Mouse (Mus musculus) frontal cortex, adult (tissue): ENCODE measurements around the gene Pon1.

Source experiments
- ATAC-seq: cut with Nextera tagmentation; 2 replicates; pipeline ENCODE4 v1.9.2; 2017; ENCODE audit warnings: mild to moderate bottlenecking, moderate library complexity, mixed read lengths; ENCODE audit not compliant: low TSS enrichment

The Pon1 gene

DNA sequence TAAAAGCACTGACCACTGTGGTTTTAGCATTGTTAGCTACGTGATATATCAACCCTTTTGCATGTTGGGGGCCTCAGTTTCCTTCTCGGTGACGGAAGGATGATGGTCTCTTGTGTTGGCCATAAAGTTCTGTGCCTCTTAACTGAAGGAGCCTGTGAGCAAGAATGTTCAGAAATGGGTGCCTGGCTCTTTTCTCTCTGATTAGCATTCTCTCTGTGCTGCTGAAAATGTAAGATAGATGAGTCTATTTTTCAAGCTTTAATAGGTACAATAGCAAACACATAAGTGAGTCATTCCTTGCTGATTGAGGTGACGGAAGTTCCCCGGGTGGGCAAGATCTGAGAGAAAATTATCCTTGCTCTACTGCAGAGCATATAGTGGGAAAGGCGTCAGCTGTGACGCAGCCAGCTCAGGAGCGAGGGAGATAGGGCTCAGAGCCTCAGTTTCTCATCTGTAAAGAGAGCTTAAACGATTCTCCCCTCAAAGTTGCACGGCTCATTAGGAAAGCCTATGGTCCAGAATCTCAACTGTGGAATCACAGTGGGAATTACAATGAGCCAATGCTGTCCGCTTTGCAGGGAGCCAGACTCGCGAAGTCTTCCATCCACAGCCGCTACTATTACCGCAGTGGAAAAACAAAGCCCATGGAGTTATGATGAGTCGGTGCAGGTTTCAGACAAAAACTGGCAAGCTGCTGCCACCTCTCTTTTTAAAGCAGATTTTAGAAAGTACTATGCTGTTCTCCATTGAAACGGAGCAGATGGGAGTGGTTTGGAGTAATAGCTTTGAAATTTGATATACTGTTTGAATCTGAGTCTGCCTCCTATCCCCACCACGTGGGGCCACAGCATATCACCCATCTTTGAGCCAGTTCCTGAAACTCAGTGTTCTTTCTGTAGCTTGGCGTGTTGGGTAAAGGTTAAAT, 15.5 kb downstream of the Pon1 start:
- peak; percentile 92 for ATAC-seq

DNA sequence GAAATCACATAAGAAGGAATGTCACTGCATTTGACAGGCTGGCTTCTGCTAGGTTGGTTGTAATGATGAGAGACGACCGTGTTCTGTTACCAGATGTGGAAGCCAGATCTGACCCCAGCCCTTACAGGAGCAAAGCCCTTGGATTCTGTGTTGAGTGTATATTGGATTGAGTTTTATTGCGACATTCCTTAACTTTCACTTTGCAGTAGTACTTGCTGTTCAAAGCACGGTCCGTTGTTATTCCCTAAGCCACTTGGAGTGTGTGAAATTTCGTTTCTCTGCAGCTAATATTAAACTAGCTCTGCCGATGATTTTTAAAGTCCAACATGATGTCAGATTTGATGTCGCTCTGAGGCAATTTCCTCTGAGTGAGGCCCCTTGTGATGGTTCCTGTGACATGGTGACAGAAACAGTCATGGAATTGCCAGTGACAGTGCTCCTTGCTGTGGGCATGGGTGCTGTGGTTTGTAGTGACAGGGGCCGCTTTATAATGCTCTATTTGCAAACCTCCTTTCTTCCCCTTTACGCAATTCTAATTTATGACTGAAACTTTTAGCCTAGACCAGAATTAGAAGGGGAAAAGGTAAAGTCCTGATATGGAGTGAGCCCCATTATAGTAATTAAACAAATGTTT, 19.4 kb downstream of the Pon1 start:
- no peak for ATAC-seq

DNA sequence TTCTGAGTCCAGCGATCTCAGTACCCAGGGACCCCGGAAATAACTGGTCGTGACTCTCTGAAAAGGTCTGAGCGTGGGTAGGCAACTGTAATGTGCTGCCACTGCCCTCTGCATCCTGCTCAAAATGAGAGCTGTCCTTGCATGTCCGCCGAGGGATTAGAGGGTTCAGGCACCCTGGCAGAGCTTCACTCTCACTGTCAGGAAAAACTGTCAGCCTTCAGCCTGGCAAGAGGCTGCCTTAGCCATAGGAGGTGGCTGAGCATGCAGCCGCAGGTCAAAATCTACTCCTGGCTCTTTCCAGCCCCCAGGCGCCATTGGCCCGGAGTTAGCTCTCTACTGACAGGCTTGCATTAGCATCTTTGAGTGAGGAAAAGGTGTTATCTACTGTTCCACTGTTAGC, 21.2 kb downstream of the Pon1 start:
- ATAC-seq = no peak

DNA sequence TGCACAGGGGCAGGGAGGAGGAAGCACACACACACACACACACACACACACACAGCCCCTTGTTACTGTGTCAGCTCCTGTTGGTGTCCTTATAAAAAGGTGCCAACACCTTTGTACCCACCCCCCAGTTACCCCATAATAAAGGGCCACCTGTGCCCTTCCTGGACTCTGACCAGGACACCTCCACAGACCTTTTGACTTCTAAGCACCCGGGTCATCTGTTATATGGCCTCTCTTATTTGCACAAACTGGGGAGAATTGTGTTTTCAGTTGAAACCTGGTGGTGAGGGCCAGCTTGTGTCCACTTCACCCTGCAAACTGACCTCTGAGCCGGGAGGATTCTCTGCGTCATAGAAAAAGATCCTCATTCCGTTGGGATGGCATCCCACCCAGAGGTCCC, 22.3 kb downstream of the Pon1 start:
- no peak for ATAC-seq

DNA sequence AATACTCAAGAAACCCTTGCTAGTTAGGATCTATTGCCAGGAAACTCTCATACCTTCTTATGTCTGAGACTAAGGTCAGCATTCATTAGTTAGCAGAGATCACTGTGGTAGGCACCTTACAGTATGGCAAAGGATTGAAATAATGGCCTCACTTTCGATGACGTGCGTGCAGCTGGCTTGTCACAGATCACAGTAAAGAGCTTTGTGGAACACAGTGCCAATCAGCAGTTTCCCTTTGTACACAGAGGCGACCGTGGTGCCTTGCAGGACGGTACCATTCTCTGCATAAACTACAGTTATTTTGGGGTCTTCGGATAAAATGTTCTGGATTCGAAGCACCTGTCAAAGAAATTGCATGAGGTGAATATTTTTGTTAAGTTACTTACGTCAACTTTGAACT, 25.6 kb downstream of the Pon1 start:
- peak; percentile 39; the same call in 1 of the 2 replicates for ATAC-seq

DNA sequence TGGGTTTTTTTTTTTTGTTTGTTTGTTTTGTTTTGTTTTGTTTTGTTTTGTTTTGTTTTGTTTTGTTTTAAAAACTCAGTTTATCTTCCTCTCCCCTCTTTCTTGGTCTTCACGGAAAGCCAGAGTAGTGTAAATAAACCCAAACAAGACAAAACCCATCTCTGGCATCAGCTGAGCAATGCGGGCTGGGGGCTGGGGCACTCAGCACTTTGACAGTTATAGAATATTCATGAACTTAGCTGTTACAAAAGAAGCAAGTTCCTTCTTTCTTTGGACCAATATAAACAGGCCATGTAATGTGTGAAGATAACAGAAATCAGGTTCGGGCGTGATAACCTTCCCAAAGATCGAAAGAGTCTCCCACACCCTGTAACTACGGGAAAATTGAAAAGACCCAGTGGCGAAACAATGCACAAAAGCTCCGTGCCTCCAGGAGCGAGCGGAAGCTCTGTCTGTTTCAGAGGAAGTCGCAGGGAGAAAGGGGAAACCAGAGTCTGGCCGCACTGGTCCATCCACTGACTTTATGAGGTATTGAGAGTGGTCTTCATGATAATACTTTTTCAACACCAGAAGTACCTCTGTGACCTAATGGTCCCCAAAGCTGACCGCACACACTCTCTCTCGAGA, 26.6 kb downstream of the Pon1 start:
- no peak; the same call in 1 of the 2 replicates for ATAC-seq

DNA sequence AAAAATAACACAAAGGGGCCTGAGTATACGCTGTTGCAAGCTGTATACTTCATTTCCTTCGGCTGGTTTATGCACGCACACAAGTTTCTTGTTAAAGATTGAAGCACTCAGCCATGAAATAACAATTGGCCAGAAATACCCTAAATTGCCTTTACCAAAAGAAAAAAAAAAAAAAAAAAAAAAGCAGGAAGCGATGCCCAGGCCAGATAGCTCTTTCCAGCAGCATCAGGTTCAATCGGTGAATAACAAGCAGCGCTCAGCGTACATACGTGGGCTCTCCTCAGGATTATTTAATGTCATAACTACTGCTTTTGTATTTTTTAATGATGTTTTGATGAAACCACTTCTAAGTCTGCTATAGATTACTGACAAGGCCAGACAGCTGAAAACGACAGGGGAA, 28.9 kb downstream of the Pon1 start:
- ATAC-seq = no peak

DNA sequence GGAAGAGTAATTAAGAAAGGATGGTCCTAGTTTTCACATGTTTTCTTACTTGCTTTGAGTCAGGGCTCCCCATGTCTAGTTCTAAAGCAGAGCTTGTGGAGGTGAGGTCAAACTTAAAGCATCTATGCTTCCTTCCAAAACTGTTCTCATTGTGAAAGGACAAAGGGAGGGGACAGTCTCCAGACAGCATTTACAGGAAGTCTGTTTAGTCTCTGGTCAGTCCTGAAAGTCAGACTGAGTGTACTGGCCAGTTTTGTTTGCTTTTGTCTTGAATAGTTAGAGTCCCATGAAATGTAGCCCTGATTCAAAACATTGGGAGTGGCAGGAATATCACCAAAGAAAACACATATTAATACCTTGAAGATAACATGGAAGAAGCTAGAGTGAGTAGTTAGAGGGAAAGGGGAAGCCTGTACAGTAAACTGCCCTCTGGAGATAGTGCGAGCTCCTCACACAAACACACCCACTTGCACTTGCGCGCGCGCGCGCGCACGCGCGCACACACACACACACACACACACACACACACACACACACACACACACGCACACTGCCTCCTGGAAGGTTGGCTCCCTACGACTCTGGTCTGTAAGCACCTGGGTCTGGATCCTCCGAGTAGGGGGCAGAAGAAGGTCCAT, 30.1 kb downstream of the Pon1 start:
- ATAC-seq = no peak

DNA sequence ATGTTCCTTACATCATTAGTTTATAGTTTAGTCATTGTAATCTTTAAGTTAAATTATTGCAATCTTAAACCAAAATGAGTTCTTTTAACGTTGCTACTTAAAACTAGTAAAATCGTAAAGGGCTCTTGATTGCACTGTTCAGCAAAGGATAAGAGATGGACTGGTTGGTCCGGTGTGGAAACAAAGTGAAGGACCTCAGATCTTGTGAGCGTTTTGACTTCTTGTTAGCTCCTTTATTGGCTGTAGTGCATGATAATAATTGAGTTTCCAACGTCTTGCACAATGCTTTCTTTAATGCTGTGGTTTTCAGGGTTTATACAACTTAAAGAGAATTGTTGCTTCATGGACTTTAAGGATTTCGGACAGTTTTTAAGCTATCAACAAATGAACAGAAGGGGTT, 31.7 kb downstream of the Pon1 start:
- ATAC-seq = no peak

DNA sequence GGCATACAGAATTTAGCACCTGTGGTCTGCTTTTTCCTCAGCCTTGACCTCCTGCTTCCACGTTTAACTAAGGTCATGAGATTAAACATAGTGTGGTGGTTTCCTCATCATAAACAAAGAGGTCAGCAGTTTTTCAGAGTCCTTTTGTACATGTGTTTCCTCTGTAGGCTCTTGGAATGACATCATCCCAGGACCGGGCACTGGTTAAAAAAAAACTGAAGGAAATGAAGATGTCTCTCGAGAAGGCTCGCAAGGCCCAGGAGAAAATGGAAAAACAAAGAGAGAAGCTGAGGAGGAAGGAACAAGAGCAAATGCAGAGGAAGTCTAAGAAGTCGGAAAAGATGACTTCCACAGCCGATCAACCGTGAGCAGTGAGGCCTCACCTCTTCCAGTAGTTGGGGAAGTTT, 34.4 kb downstream of the Pon1 start:
- no peak for ATAC-seq

DNA sequence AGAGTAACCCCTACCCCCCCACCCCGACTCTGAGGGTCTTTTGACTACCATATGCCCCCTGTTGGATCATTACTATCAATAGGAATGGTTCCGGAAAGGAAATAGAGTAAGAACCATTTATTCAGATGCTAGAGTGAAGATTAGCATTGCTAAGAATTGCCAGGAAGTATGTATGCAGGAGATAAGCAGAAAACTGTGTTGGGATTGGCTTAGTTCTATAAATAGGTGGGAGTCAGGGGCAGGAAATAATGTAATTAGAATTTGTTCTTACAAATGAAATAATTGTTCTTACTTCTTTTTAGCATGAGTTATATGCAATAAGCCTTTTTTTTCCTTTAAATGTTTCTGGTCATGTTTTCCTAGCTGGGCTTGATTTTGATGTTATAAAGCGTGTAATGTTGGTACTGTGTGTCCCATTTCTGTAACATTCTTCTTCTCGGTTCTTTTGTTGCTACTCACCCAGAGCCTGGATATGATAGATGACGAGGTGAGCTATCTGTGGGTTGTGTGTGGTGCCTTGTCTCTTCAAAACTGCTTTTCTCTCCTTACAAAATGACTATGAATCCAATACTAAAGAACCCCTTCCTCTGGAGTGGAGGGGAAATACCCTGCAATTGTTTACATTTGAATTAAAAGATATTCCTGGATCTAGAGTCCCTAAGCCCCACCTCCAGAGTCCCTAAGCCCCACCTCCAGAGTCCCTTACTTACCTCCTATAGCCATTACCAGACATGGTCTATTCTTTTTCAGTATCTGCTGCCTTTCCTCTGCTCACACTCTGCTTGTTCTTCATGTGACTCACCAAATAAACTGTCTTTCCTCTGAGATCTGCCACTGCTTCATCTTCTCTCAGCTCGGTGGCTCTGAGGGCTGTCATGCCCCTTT, 37.0 kb downstream of the Pon1 start:
- ATAC-seq = no peak

DNA sequence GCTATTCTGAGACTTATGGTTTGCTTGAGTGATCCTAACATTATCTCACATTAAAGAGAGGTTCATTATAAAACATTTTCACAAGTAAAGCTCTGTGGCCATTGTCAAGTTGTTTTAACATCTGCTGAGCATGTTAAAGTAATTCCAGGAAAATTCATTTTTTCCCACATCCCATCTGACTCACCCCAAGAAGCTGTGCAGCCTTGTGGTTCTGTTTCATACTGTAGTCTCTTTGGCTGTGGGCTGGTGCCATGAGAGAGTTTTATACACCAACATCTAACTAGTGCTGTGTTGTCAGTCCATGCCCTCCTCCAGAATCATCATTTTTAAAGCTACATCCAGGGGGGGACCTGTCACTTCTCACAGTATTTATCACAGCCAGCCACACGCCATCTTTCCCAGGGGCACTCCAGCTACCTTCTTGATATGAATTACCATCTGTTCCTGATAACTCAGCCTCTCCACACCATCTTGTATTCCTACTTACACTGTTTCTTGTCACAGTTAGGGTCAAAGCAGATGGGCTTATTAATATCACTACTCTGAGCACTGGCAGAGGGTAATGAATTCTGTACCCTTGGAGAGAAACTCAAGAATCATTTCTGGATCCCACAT, 38.3 kb downstream of the Pon1 start:
- ATAC-seq = peak; percentile 69

DNA sequence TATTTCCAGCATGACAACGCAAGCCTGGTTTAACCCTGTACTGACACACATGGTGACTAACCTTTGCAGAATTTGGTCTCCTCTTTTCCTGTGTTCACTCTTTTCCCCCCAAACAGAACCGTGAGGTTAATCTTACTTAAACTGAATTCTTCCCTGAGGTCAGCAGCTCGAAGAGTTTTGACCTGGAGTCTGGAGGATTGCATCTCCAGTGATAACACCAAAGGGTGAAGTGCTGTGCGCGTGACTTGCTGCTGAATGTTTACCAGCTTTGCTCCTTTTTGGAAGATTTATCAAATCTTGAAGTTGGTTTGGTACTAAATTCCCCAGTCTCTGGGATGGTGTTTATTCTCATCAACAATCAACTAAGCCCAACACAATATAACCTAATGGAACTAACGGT, 39.0 kb downstream of the Pon1 start:
- no peak for ATAC-seq

DNA sequence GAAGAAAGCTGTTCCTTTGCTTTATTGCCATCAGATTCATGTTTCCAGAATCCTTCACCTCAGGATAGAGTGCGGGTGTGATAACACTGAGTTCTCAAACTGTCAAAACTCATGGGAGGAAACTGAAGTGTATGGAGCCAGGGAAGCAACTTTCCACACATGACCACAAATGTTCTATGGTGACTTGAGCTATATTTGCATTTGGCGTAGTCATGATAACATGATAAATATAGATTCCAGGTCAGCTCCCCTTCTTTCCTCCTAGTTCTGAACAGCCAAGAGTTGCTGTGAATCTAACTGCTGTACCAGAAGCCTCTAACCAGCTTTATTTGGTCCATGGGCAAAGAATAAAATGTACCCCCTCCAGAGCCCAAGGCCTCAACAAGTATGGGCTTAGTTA, 41.6 kb downstream of the Pon1 start:
- peak; percentile 79 for ATAC-seq

DNA sequence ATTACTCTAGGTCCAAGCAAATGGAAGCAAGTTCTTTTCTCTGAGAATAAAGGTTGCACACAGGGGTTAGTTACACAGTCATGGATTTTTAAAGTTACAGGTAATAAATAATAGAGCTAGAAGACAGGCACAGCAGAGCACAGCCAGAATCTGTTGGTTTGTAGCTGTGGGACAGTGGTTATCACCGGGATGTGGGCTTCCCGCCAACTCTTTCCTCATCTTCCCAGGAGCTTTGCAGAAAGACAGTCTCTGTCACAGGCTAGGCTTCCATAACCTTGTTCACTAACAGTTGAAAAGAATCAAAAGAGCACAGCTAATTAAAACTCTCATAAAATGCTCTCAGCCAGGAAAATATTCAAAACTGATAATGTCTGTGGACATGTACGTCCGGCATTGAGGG, 42.6 kb downstream of the Pon1 start:
- ATAC-seq = no peak

DNA sequence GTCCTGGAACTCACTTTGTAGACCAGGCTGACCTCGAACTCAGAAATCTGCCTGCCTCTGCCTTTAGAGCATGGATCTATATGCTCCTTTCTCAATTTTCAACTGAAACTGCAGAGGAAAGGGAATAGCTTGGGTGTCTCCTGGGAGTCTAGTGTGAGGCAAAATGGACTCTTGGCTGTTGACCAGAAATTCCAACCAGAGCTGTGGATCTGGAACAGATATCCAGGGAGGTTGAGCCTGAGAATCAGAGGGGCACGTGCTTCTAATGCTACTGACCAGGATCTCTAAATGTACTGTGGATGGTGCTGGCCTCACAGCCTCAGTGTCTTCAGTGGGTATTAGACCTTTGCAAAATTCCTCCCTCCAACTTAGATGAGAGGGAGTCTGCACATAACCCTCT, 43.8 kb downstream of the Pon1 start:
- no peak for ATAC-seq

DNA sequence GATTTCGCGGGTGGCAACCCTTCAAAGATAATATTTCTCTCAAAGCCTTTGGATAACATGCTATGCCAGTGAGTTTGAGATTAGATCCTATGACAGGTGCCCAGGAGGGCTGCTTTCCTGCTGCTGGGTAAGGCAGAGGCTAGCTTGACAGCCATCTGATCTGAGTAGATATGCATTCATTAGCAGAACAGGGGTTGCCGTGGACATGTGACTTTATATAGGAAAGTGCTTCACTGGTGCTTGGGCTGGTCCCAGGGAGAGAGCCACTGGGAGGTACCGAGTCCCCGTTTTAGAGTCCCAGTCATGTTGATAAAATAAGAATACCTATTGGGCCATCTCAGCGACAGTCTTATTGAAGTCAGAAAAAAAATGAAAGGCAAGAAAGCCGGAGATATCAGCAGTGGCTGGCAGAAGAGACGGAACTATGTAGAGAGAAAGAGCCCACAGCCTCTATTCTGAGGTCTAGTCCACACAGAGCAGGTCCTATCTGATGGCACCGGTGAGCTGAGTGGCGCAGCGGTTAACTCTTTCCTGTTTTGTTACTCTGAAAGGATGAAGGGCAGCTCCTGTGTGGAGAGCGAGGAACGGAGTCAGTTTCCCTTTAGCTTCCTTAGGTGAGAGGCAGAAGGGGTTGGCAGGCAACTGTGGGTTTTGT, 46.1 kb downstream of the Pon1 start:
- no peak for ATAC-seq

DNA sequence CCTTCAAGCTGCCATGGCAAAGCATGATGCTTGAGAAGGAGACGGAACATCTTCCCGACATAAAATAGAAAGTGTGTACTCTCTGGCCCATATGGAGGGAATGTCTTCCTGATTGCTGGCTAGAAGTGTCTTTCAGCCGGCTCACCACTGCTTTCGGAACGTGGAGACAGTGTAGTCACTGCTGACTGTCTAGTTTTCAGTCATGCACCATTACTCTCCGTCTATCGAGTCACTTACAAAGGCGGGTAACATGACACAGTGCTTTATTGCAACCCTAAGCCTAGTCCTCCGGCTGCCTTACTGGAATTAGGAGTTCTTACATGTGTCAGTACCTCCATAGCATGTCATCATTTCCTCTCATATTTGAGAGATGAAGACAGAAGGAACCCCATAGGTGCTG, 54.1 kb downstream of the Pon1 start:
- no peak for ATAC-seq

DNA sequence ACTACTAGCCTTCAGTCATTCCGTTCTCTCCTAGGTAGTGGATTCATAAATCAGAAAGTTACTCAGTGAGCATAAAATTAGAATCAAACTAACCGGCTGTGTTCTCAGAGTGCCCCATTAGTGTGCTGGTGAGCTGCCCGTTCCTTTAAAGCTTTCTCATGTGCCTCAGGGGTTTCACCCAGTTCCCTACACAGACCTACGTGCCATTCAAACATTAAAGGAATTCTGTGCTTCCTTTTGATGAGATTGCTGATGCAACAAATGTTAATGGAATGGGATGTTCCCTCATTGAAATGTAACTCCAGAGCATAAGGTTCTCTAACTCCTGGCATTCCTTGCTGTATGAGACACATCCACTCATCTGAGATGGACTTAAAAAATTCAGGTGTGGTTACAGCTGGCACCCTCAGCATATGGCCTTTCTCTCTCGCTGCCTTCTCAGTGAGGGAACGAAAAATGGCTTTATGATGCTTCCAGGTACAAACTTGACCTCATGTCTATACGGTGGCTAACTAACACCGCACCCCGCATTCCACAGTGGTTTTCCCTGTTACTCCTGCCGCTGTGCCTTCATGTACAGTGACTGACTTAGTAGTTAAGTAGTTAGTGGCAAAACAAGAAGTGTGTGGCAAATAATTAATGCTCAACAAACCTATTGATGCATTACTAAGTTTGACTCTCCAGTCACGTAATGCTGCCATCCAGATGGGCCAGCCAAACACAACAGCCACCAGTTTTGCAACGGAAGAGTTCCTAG, 54.7 kb downstream of the Pon1 start:
- ATAC-seq = no peak

DNA sequence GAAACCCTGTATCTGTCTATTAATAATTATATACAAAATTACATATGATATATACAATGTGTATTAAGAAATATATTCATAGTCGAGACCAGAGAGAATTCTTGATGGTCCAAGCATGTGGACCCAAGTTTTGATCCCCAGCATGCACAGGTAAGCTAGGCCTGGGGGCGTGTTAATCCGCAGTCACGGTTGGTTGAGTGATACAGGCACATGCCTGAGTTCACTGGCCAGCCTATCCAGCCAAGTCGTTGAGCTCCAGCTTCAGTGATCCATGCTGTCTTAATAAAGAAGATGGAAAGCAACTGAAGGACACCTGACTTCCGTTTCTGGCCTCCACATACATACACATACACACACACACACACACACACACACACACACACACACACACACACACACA, 57.7 kb downstream of the Pon1 start:
- no peak for ATAC-seq
